13 mouse cellular contexts compared by ENCODE assay signal in the genomic region with DNA sequence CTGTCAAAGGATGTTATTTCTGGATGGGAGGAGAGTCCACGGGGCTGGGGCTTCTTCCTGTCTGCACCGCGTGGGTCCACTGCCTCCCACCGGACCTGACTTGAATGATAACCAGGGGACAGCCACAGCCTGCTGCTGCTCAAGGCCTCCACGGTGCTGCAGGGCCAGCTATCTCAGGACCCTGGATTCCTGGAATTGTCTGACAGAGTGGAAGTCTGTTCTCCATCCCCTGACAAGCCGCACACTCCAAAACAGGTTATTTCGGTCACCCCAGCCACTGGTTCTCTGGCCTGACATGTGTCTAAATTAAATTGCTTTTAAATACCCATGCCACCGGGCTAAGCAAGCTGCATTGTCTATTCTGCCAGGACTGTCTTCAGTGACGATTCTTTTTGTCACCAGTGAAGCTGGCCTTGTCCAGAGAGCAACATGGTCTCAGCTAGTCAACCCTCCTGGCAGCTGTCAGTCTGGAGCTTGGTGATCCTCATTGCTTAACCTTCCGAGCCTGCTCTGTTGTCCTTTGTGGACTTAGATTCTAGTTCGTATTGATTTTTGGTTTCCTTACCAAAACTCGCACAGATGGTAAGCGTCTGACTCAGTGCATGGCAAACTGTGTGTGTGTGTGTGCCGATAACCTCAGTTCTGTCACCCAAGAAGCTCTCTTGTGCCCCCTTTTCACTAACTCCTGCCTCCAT. TPM values are rescaled to one million over a fixed set of nuclear protein-coding genes. Genes with fewer than 3 reads are reported as not detected.
DNase-seq lines count a peak whose midpoint lies in the region; ATAC-seq lines count a peak whose summit lies in the region.
"Had no signal": no experiment of that assay in that cellular context is flagged by ENCODE, and none has a peak within 500 bp of the region (broad histone marks: within the 10 kb centered on the region; RNA-seq: fewer than 3 reads in every experiment).

No protein-coding gene starts in this region.

- peaks cover 52% of the 10 kb centered on the region for H3K27me3 ChIP-seq in forebrain, embryonic 13.5 days
- peaks cover 62% of the 10 kb centered on the region for H3K27me3 ChIP-seq in forebrain, embryonic 10.5 days (ENCODE audit: poor library complexity, severe bottlenecking)
- H3K27me3 ChIP-seq in midbrain, embryonic 10.5 days (ENCODE audit: low read depth, poor library complexity, severe bottlenecking) = peaks cover 57% of the 10 kb centered on the region
- H3K27me3 ChIP-seq in midbrain, embryonic 16.5 days (ENCODE audit: control insufficient read depth, insufficient read depth, low read depth, low read length) = peaks cover 24% of the 10 kb centered on the region
- no peaks in the 10 kb centered on the region for H3K27me3 ChIP-seq in heart, embryonic 16.5 days (ENCODE audit: control insufficient read depth, insufficient read depth, low read length)
- peaks cover 32% of the 10 kb centered on the region for H3K27me3 ChIP-seq in midbrain, embryonic 14.5 days (ENCODE audit: control insufficient read depth, insufficient read depth, low read length)

- ATAC-seq in forebrain, embryonic 13.5 days = no peak
- ATAC-seq in midbrain, embryonic 16.5 days = no peak
- ATAC-seq in heart, embryonic 16.5 days (replicated peaks; ENCODE audit: extremely low read depth, insufficient read depth, low FRiP score) = peak; percentile 82
- ATAC-seq in midbrain, embryonic 14.5 days (ENCODE audit: low FRiP score, low TSS enrichment) = no peak

- intact Hi-C loops in left cerebral cortex, postnatal 10 days (cut with DNase I) = no loop called here

- no peak overlapping the region for H3K27ac ChIP-seq in forebrain, embryonic 13.5 days
- H3K27ac ChIP-seq in forebrain, embryonic 10.5 days = no peak overlapping the region
- H3K27ac ChIP-seq in midbrain, embryonic 10.5 days (replicated peaks) = peak overlapping the region; percentile 70
- H3K27ac ChIP-seq in midbrain, embryonic 16.5 days (ENCODE audit: low read length) = no peak overlapping the region
- H3K27ac ChIP-seq in heart, embryonic 16.5 days (ENCODE audit: low read length) = peak overlapping the region; percentile 93
- no peak overlapping the region for H3K27ac ChIP-seq in midbrain, embryonic 14.5 days (replicated peaks; ENCODE audit: low read depth, low read length)
- H3K27ac ChIP-seq: left cerebral cortex, adult 2 months; liver, embryonic 13.5 days; macrophage had no signal

- no peak overlapping the region for H3K4me3 ChIP-seq in forebrain, embryonic 13.5 days
- H3K4me3 ChIP-seq in forebrain, embryonic 10.5 days = no peak overlapping the region
- H3K4me3 ChIP-seq in midbrain, embryonic 10.5 days = no peak overlapping the region
- no peak overlapping the region for H3K4me3 ChIP-seq in midbrain, embryonic 16.5 days (ENCODE audit: low read depth, low read length)
- H3K4me3 ChIP-seq in heart, embryonic 16.5 days (ENCODE audit: low read length) = peak overlapping the region; percentile 25
- no peak overlapping the region for H3K4me3 ChIP-seq in midbrain, embryonic 14.5 days (replicated peaks; ENCODE audit: low read depth, low read length)
- H3K4me3 ChIP-seq: left cerebral cortex, adult 2 months; liver, embryonic 13.5 days had no signal

- peak overlapping the region; percentile 30; the same call in 1 of the 2 replicates for H3K9ac ChIP-seq in forebrain, embryonic 13.5 days
- no peak overlapping the region for H3K9ac ChIP-seq in midbrain, embryonic 16.5 days (ENCODE audit: low read depth, low read length)
- peak overlapping the region; percentile 61 for H3K9ac ChIP-seq in heart, embryonic 16.5 days (ENCODE audit: low read length)
- no peak overlapping the region; the same call in 1 of the 2 replicates for H3K9ac ChIP-seq in midbrain, embryonic 14.5 days (replicated peaks; ENCODE audit: low read length)
- H3K9ac ChIP-seq: liver, embryonic 13.5 days had no signal

- no peaks in the 10 kb centered on the region for H3K36me3 ChIP-seq in forebrain, embryonic 13.5 days (ENCODE audit: poor library complexity, severe bottlenecking)
- H3K36me3 ChIP-seq in forebrain, embryonic 10.5 days (replicated peaks) = no peaks in the 10 kb centered on the region
- no peaks in the 10 kb centered on the region for H3K36me3 ChIP-seq in midbrain, embryonic 10.5 days
- H3K36me3 ChIP-seq in midbrain, embryonic 16.5 days (ENCODE audit: control insufficient read depth, insufficient read depth, low read length) = no peaks in the 10 kb centered on the region
- no peaks in the 10 kb centered on the region for H3K36me3 ChIP-seq in heart, embryonic 16.5 days (ENCODE audit: control insufficient read depth, insufficient read depth)
- H3K36me3 ChIP-seq in midbrain, embryonic 14.5 days (ENCODE audit: control insufficient read depth, insufficient read depth, low read length) = no peaks in the 10 kb centered on the region
- H3K36me3 ChIP-seq: liver, embryonic 13.5 days had no signal

- H3K4me1 ChIP-seq in forebrain, embryonic 13.5 days = peaks cover 15% of the 10 kb centered on the region
- H3K4me1 ChIP-seq in forebrain, embryonic 10.5 days = peaks cover 45% of the 10 kb centered on the region
- peaks cover 55% of the 10 kb centered on the region for H3K4me1 ChIP-seq in midbrain, embryonic 10.5 days
- H3K4me1 ChIP-seq in midbrain, embryonic 16.5 days (ENCODE audit: control insufficient read depth, insufficient read depth, low read length) = peaks cover 16% of the 10 kb centered on the region
- peaks cover 62% of the 10 kb centered on the region for H3K4me1 ChIP-seq in heart, embryonic 16.5 days (ENCODE audit: control insufficient read depth, insufficient read depth, low read length)
- peaks cover 4% of the 10 kb centered on the region; the same call in 1 of the 2 replicates for H3K4me1 ChIP-seq in midbrain, embryonic 14.5 days (ENCODE audit: control insufficient read depth, insufficient read depth, low read length)

- no peak for DNase-seq in forebrain, embryonic 10.5 days (ENCODE audit: extremely low spot score, low spot score)
- DNase-seq in midbrain, embryonic 10.5 days (ENCODE audit: low spot score) = no peak
- DNase-seq in midbrain, embryonic 14.5 days = peak; percentile 21
- DNase-seq in left cerebral cortex, postnatal 10 days (ENCODE audit: extremely low spot score in 1 of 2, low spot score in 2 of 2) = no peak
- no peak for DNase-seq in kidney, adult 9 months
- DNase-seq: cerebellum, postnatal 36 days; kidney, adult 18-20 months; liver, embryonic 13.5 days had no signal

- no peaks in the 10 kb centered on the region for H3K9me3 ChIP-seq in forebrain, embryonic 13.5 days (replicated peaks)
- H3K9me3 ChIP-seq in forebrain, embryonic 10.5 days = no peaks in the 10 kb centered on the region
- H3K9me3 ChIP-seq in midbrain, embryonic 10.5 days (replicated peaks) = no peaks in the 10 kb centered on the region
- no peaks in the 10 kb centered on the region for H3K9me3 ChIP-seq in midbrain, embryonic 16.5 days (replicated peaks; ENCODE audit: control insufficient read depth, low read length, poor library complexity, severe bottlenecking)
- H3K9me3 ChIP-seq in heart, embryonic 16.5 days (replicated peaks; ENCODE audit: control insufficient read depth, low read length) = no peaks in the 10 kb centered on the region
- H3K9me3 ChIP-seq in midbrain, embryonic 14.5 days (ENCODE audit: control insufficient read depth, low read length) = no peaks in the 10 kb centered on the region
- H3K9me3 ChIP-seq: liver, embryonic 13.5 days had no signal

- no peak overlapping the region for H3K4me2 ChIP-seq in forebrain, embryonic 13.5 days
- H3K4me2 ChIP-seq in midbrain, embryonic 16.5 days (ENCODE audit: low read length) = no peak overlapping the region
- H3K4me2 ChIP-seq in heart, embryonic 16.5 days (ENCODE audit: low read depth, low read length) = peak overlapping the region; percentile 93
- no peak overlapping the region for H3K4me2 ChIP-seq in midbrain, embryonic 14.5 days (ENCODE audit: low read length)
- H3K4me2 ChIP-seq: liver, embryonic 13.5 days had no signal

- WGBS in forebrain, embryonic 13.5 days = 62% methylated on average over 14 of the region's 14 CpGs
- 69% methylated on average over 14 of the region's 14 CpGs for WGBS in forebrain, embryonic 10.5 days
- 67% methylated on average over 14 of the region's 14 CpGs for WGBS in midbrain, embryonic 10.5 days
- WGBS in midbrain, embryonic 16.5 days = 43% methylated on average over 14 of the region's 14 CpGs
- 23% methylated on average over 14 of the region's 14 CpGs for WGBS in heart, embryonic 16.5 days
- 51% methylated on average over 14 of the region's 14 CpGs for WGBS in midbrain, embryonic 14.5 days

RNA-seq across cellular contexts. Expression of gene Bik, which starts 2.9 kb away (rescaled TPM):
- polyA plus RNA-seq in forebrain, embryonic 13.5 days (2015; fragmentation: Nextera tagmentation; extraction: Ambion mirVana) = 1.5 and 1.6 TPM in 2 replicates
- 2.1 and 2.3 TPM in 2 replicates for polyA plus RNA-seq in forebrain, embryonic 10.5 days (2016; fragmentation: Nextera tagmentation; extraction: Ambion mirVana)
- polyA plus RNA-seq in midbrain, embryonic 10.5 days (2016; fragmentation: Nextera tagmentation; extraction: Ambion mirVana) = 2.9 and 3.1 TPM in 2 replicates
- 0.26 and 0.55 TPM in 2 replicates for polyA plus RNA-seq in midbrain, embryonic 16.5 days (2015; fragmentation: Nextera tagmentation; extraction: Ambion mirVana)
- 22.9 TPM in 2 replicates for polyA plus RNA-seq in heart, embryonic 16.5 days (2015; fragmentation: Nextera tagmentation; extraction: Ambion mirVana)
- polyA plus RNA-seq in midbrain, embryonic 14.5 days (2014; fragmentation: Nextera tagmentation; extraction: Ambion mirVana) = 0.30 and 0.49 TPM in 2 replicates
- total RNA-seq in left cerebral cortex, postnatal 10 days (2021) = not detected
- polyA plus RNA-seq: macrophage had no signal

RNA-seq across cellular contexts. Expression of gene Ttll1, which starts 13.1 kb away (rescaled TPM):
- 69.8 and 79.8 TPM in 2 replicates for polyA plus RNA-seq in forebrain, embryonic 13.5 days (2015; fragmentation: Nextera tagmentation; extraction: Ambion mirVana)
- polyA plus RNA-seq in forebrain, embryonic 10.5 days (2016; fragmentation: Nextera tagmentation; extraction: Ambion mirVana) = 33.3 and 33.7 TPM in 2 replicates
- polyA plus RNA-seq in midbrain, embryonic 10.5 days (2016; fragmentation: Nextera tagmentation; extraction: Ambion mirVana) = 34.3 and 42.6 TPM in 2 replicates
- 130 TPM in 2 replicates for polyA plus RNA-seq in midbrain, embryonic 16.5 days (2015; fragmentation: Nextera tagmentation; extraction: Ambion mirVana)
- polyA plus RNA-seq in heart, embryonic 16.5 days (2015; fragmentation: Nextera tagmentation; extraction: Ambion mirVana) = 23.9 and 24.1 TPM in 2 replicates
- 63.5 and 80.1 TPM in 2 replicates for polyA plus RNA-seq in midbrain, embryonic 14.5 days (2014; fragmentation: Nextera tagmentation; extraction: Ambion mirVana)
- 10 to 100 TPM; 57.7 to 61.2 TPM for total RNA-seq in left cerebral cortex, postnatal 10 days (2021)

RNA-seq across cellular contexts. Expression of gene Tspo, which starts 39.6 kb away (rescaled TPM):
- polyA plus RNA-seq in forebrain, embryonic 13.5 days (2015; fragmentation: Nextera tagmentation; extraction: Ambion mirVana) = 12.2 and 14.7 TPM in 2 replicates
- polyA plus RNA-seq in forebrain, embryonic 10.5 days (2016; fragmentation: Nextera tagmentation; extraction: Ambion mirVana) = 37.9 and 40.2 TPM in 2 replicates
- polyA plus RNA-seq in midbrain, embryonic 10.5 days (2016; fragmentation: Nextera tagmentation; extraction: Ambion mirVana) = 35.6 and 41.4 TPM in 2 replicates
- polyA plus RNA-seq in midbrain, embryonic 16.5 days (2015; fragmentation: Nextera tagmentation; extraction: Ambion mirVana) = 5.8 and 6.1 TPM in 2 replicates
- polyA plus RNA-seq in heart, embryonic 16.5 days (2015; fragmentation: Nextera tagmentation; extraction: Ambion mirVana) = 182 and 185 TPM in 2 replicates
- polyA plus RNA-seq in midbrain, embryonic 14.5 days (2014; fragmentation: Nextera tagmentation; extraction: Ambion mirVana) = 3.4 and 12.2 TPM in 2 replicates
- total RNA-seq in left cerebral cortex, postnatal 10 days (2021) = 1 to 10 TPM; 2.6 to 2.9 TPM

RNA-seq across cellular contexts. Expression of gene Mcat, which starts 39.8 kb away (rescaled TPM):
- polyA plus RNA-seq in forebrain, embryonic 13.5 days (2015; fragmentation: Nextera tagmentation; extraction: Ambion mirVana) = 32.4 and 38.9 TPM in 2 replicates
- 47.2 and 48.3 TPM in 2 replicates for polyA plus RNA-seq in forebrain, embryonic 10.5 days (2016; fragmentation: Nextera tagmentation; extraction: Ambion mirVana)
- polyA plus RNA-seq in midbrain, embryonic 10.5 days (2016; fragmentation: Nextera tagmentation; extraction: Ambion mirVana) = 44.7 and 46.2 TPM in 2 replicates
- 25.9 and 30.3 TPM in 2 replicates for polyA plus RNA-seq in midbrain, embryonic 16.5 days (2015; fragmentation: Nextera tagmentation; extraction: Ambion mirVana)
- polyA plus RNA-seq in heart, embryonic 16.5 days (2015; fragmentation: Nextera tagmentation; extraction: Ambion mirVana) = 32.9 and 34.6 TPM in 2 replicates
- polyA plus RNA-seq in midbrain, embryonic 14.5 days (2014; fragmentation: Nextera tagmentation; extraction: Ambion mirVana) = 30.3 and 36.2 TPM in 2 replicates
- total RNA-seq in left cerebral cortex, postnatal 10 days (2021) = 10 to 100 TPM; 33.8 to 38.3 TPM

RNA-seq across cellular contexts. Expression of gene Pacsin2, which starts 59.4 kb away (rescaled TPM):
- polyA plus RNA-seq in forebrain, embryonic 13.5 days (2015; fragmentation: Nextera tagmentation; extraction: Ambion mirVana) = 26.0 TPM in 2 replicates
- polyA plus RNA-seq in forebrain, embryonic 10.5 days (2016; fragmentation: Nextera tagmentation; extraction: Ambion mirVana) = 55.4 and 57.8 TPM in 2 replicates
- polyA plus RNA-seq in midbrain, embryonic 10.5 days (2016; fragmentation: Nextera tagmentation; extraction: Ambion mirVana) = 55.6 TPM in 2 replicates
- 23.4 and 23.5 TPM in 2 replicates for polyA plus RNA-seq in midbrain, embryonic 16.5 days (2015; fragmentation: Nextera tagmentation; extraction: Ambion mirVana)
- 73.3 and 74.2 TPM in 2 replicates for polyA plus RNA-seq in heart, embryonic 16.5 days (2015; fragmentation: Nextera tagmentation; extraction: Ambion mirVana)
- polyA plus RNA-seq in midbrain, embryonic 14.5 days (2014; fragmentation: Nextera tagmentation; extraction: Ambion mirVana) = 14.5 and 17.7 TPM in 2 replicates
- 10 to 100 TPM; 47.5 to 48.6 TPM for total RNA-seq in left cerebral cortex, postnatal 10 days (2021)

Comparison
In these comparisons a context has a peak if more than half of its experiments do, and no peak if none do; other contexts are left out.
1. H3K27ac ChIP-seq: peak in midbrain, embryonic 10.5 days (single experiment) and heart, embryonic 16.5 days (single experiment); none in forebrain, embryonic 13.5 days (single experiment), forebrain, embryonic 10.5 days (single experiment), midbrain, embryonic 16.5 days (single experiment) and midbrain, embryonic 14.5 days (single experiment).
2. H3K9ac ChIP-seq: peak in forebrain, embryonic 13.5 days (single experiment) and heart, embryonic 16.5 days (single experiment); none in midbrain, embryonic 16.5 days (single experiment) and midbrain, embryonic 14.5 days (single experiment).